Mouse (Mus musculus) liver, postnatal 0 days (tissue): ENCODE results near the gene Afap1l2.

Source experiments
- CTCF ChIP-seq: sonication (generic); IDR thresholded peaks from 2 replicates; pipeline ENCODE4 v1.5.1; 2016; ENCODE audit warnings: antibody characterized with exemption, low read depth
- EP300 ChIP-seq: IDR thresholded peaks from 2 replicates; pipeline ENCODE4 v1.6.1; 2016; ENCODE audit warnings: antibody characterized with exemption, low read depth, mild to moderate bottlenecking

- no peak for TF ChIP-seq CTCF
- no peak for TF ChIP-seq EP300
These were observed 130.7 kb downstream of the Afap1l2 start for GRCm38 (mm10) chr19:56877364-56877763.
